Mouse (Mus musculus): ENCODE measurements around the gene Sdad1.

GRCm38 (mm10) chr5:92323264-92323663, 13.0 kb upstream of the Sdad1 start:
- no peak for TF ChIP-seq CTCF (IDR thresholded peaks at IDR 0.05; ENCODE audit: low read depth, low read length)
- TF ChIP-seq GATA1 (IDR thresholded peaks at IDR 0.05; ENCODE audit: borderline replicate concordance, low read length), result no peak

Data from G1E (cell line).